Mouse (Mus musculus): ENCODE data around the gene Foxo4. TPM values are rescaled to one million over a fixed set of nuclear protein-coding genes. Genes with fewer than 3 reads are reported as not detected.
A peak's percentile ranks its signal among the peaks of the same experiment; 100 is the strongest.

Gene Foxo4
- 24.2 and 34.3 TPM in 2 replicates for total RNA-seq (2014; rRNA removed; ENCODE audit: low replicate concordance)
- 1.6 and 1.7 TPM in 2 replicates for polyA plus RNA-seq (2015; fragmentation: Nextera tagmentation; extraction: Ambion mirVana)

- Histone ChIP-seq H3K27me3 (ENCODE audit: control insufficient read depth, insufficient read depth, low read length) (no peaks in the 10 kb centered on the region), H3K4me1 (ENCODE audit: control insufficient read depth, insufficient read depth) (no peaks in the 10 kb centered on the region), H3K4me2 (ENCODE audit: low read depth, low read length) (peak within 1 kb of the TSS; percentile 85), H3K9ac (replicated peaks; ENCODE audit: low read depth, low read length) (peak within 1 kb of the TSS; percentile 64), H3K27ac (ENCODE audit: low read depth) (peak within 1 kb of the TSS; percentile 65), H3K36me3 (replicated peaks; ENCODE audit: control insufficient read depth, insufficient read depth, low read length) (peaks cover 10% of the 10 kb centered on the region), H3K4me3 (ENCODE audit: low read depth, low read length) (peak within 1 kb of the TSS; percentile 57), H3K9me3 (replicated peaks; ENCODE audit: control insufficient read depth, low read length) (no peaks in the 10 kb centered on the region)
- WGBS, result 17% methylated on average over 47 of the region's 47 CpGs
- DNase-seq (ENCODE audit: low spot score) (peak; percentile 79), ATAC-seq (ENCODE audit: insufficient read depth, low read depth) (peak; percentile 94)
- no peak for TF ChIP-seq EP300 (IDR thresholded peaks at IDR 0.05; ENCODE audit: low read depth)
- TF ChIP-seq CTCF (IDR thresholded peaks at IDR 0.05; ENCODE audit: low read depth), result no peak
Observed at GRCm38 (mm10) chrX:101253952-101254729, at the start of gene Foxo4. TSS of gene Foxo4 (plus strand) at chrX:101254528.

GRCm38 (mm10) chrX:101221834-101222795, 32.2 kb upstream of the Foxo4 start, which contains the start of gene Snx12:
TSS of gene Snx12 (minus strand) at chrX:101222563.
- DNase-seq (ENCODE audit: low spot score) (peak; percentile 86), ATAC-seq (ENCODE audit: insufficient read depth, low read depth) (peak; percentile 95)
- WGBS, result 21% methylated on average over 55 of the region's 55 CpGs
- H3K27ac ChIP-seq (ENCODE audit: low read depth), result peak within 1 kb of the TSS; percentile 46
- H3K36me3 ChIP-seq (replicated peaks; ENCODE audit: control insufficient read depth, insufficient read depth, low read length), result 0 out of 2 replicates have a peak, but pooled peaks cover 3% of the 10 kb centered on the region
- no peaks in the 10 kb centered on the region for H3K9me3 ChIP-seq (replicated peaks; ENCODE audit: control insufficient read depth, low read length)
- no peak for TF ChIP-seq CTCF (IDR thresholded peaks at IDR 0.05; ENCODE audit: low read depth)
- no peak for TF ChIP-seq EP300 (IDR thresholded peaks at IDR 0.05; ENCODE audit: low read depth)
- H3K4me2 ChIP-seq (ENCODE audit: low read depth, low read length), result peak within 1 kb of the TSS; percentile 63
- H3K27me3 ChIP-seq (ENCODE audit: control insufficient read depth, insufficient read depth, low read length), result no peaks in the 10 kb centered on the region
- peak within 1 kb of the TSS; percentile 65 for H3K4me3 ChIP-seq (ENCODE audit: low read depth, low read length)
- peak within 1 kb of the TSS; percentile 53 for H3K9ac ChIP-seq (replicated peaks; ENCODE audit: low read depth, low read length)
- no peaks in the 10 kb centered on the region for H3K4me1 ChIP-seq (ENCODE audit: control insufficient read depth, insufficient read depth)

- ATAC-seq (ENCODE audit: insufficient read depth, low read depth) (no peak), DNase-seq (ENCODE audit: low spot score) (no peak)
- Histone ChIP-seq H3K4me1 (ENCODE audit: control insufficient read depth, insufficient read depth) (no peaks in the 10 kb centered on the region), H3K9me3 (replicated peaks; ENCODE audit: control insufficient read depth, low read length) (no peaks in the 10 kb centered on the region), H3K4me3 (ENCODE audit: low read depth, low read length) (peak overlapping the region; percentile 65), H3K27me3 (ENCODE audit: control insufficient read depth, insufficient read depth, low read length) (no peaks in the 10 kb centered on the region), H3K36me3 (replicated peaks; ENCODE audit: control insufficient read depth, insufficient read depth, low read length) (0 out of 2 replicates have a peak, but pooled peaks cover 3% of the 10 kb centered on the region), H3K4me2 (ENCODE audit: low read depth, low read length) (peak overlapping the region; percentile 63), H3K9ac (replicated peaks; ENCODE audit: low read depth, low read length) (no peak overlapping the region; the same call in 1 of the 2 replicates), H3K27ac (ENCODE audit: low read depth) (peak overlapping the region; percentile 46; the same call in 1 of the 2 replicates)
- TF ChIP-seq CTCF (IDR thresholded peaks at IDR 0.05; ENCODE audit: low read depth) (no peak), EP300 (IDR thresholded peaks at IDR 0.05; ENCODE audit: low read depth) (no peak)
- 29% methylated on average over 7 of the region's 7 CpGs for WGBS
Observed at GRCm38 (mm10) chrX:101222796-101223162, 31.5 kb upstream of the Foxo4 start.

- ATAC-seq (ENCODE audit: insufficient read depth, low read depth) (no peak), DNase-seq (ENCODE audit: low spot score) (no peak)
- no peak overlapping the region for H3K4me2 ChIP-seq (ENCODE audit: low read depth, low read length)
- no peaks in the 10 kb centered on the region for H3K4me1 ChIP-seq (ENCODE audit: control insufficient read depth, insufficient read depth)
- no peak overlapping the region for H3K9ac ChIP-seq (replicated peaks; ENCODE audit: low read depth, low read length)
- H3K36me3 ChIP-seq (replicated peaks; ENCODE audit: control insufficient read depth, insufficient read depth, low read length), result no peaks in the 10 kb centered on the region
- no peak for TF ChIP-seq CTCF (IDR thresholded peaks at IDR 0.05; ENCODE audit: low read depth)
- no peak for TF ChIP-seq EP300 (IDR thresholded peaks at IDR 0.05; ENCODE audit: low read depth)
- H3K27me3 ChIP-seq (ENCODE audit: control insufficient read depth, insufficient read depth, low read length), result no peaks in the 10 kb centered on the region
- H3K27ac ChIP-seq (ENCODE audit: low read depth), result no peak overlapping the region
- H3K9me3 ChIP-seq (replicated peaks; ENCODE audit: control insufficient read depth, low read length), result no peaks in the 10 kb centered on the region
- H3K4me3 ChIP-seq (ENCODE audit: low read depth, low read length), result no peak overlapping the region
- 29% methylated on average over 1 of the region's 1 CpGs for WGBS
Observed at GRCm38 (mm10) chrX:101245011-101245410, 9.3 kb upstream of the Foxo4 start.

GRCm38 (mm10) chrX:101254740-101255139, 412 bp downstream of the Foxo4 start:
- H3K36me3 ChIP-seq (replicated peaks; ENCODE audit: control insufficient read depth, insufficient read depth, low read length), result peaks cover 10% of the 10 kb centered on the region
- H3K4me3 ChIP-seq (ENCODE audit: low read depth, low read length), result peak overlapping the region; percentile 57
- no peaks in the 10 kb centered on the region for H3K4me1 ChIP-seq (ENCODE audit: control insufficient read depth, insufficient read depth)
- H3K4me2 ChIP-seq (ENCODE audit: low read depth, low read length), result peak overlapping the region; percentile 85
- DNase-seq (ENCODE audit: low spot score), result no peak
- H3K9me3 ChIP-seq (replicated peaks; ENCODE audit: control insufficient read depth, low read length), result no peaks in the 10 kb centered on the region
- no peak for TF ChIP-seq CTCF (IDR thresholded peaks at IDR 0.05; ENCODE audit: low read depth)
- TF ChIP-seq EP300 (IDR thresholded peaks at IDR 0.05; ENCODE audit: low read depth), result no peak
- 15% methylated on average over 26 of the region's 26 CpGs for WGBS
- peak overlapping the region; percentile 64 for H3K9ac ChIP-seq (replicated peaks; ENCODE audit: low read depth, low read length)
- H3K27me3 ChIP-seq (ENCODE audit: control insufficient read depth, insufficient read depth, low read length), result no peaks in the 10 kb centered on the region
- H3K27ac ChIP-seq (ENCODE audit: low read depth), result peak overlapping the region; percentile 65
- ATAC-seq (ENCODE audit: insufficient read depth, low read depth), result no peak
